Mouse (Mus musculus) megakaryocyte, embryonic 14.5 days (primary cell): ENCODE measurements around the gene Siae. TPM values are rescaled to one million over a fixed set of nuclear protein-coding genes. Genes with fewer than 3 reads are reported as not detected.

ENCODE experiments used
- H3K27me3 ChIP-seq: replicated peaks from 2 replicates; pipeline ENCODE3; 2012; ENCODE audit warnings: inconsistent platforms
- H3K36me3 ChIP-seq: replicated peaks from 2 replicates; pipeline ENCODE3; 2012; ENCODE audit warnings: low read length, inconsistent platforms, mixed read lengths
- H3K4me1 ChIP-seq: 2 replicates; pipeline ENCODE4 v1.6.1; 2012; ENCODE audit warnings: inconsistent platforms
- H3K4me3 ChIP-seq: replicated peaks from 2 replicates; pipeline ENCODE3; 2012; ENCODE audit warnings: moderate library complexity, mild to moderate bottlenecking, inconsistent platforms
- H3K9me3 ChIP-seq: 2 replicates; pipeline ENCODE4 v1.6.1; 2012; ENCODE audit warnings: inconsistent platforms
- FLI1 ChIP-seq: IDR thresholded peaks from 2 replicates; pipeline ENCODE4 v1.6.1; 2012; ENCODE audit warnings: low read length, inconsistent platforms, mixed read lengths
- GATA1 ChIP-seq: IDR thresholded peaks from 3 replicates; pipeline ENCODE4 v1.6.1; 2012; ENCODE audit warnings: mixed read lengths, low read length, inconsistent platforms, borderline replicate concordance
- polyA plus RNA-seq: library from polyadenylated mRNA; stranded (reverse); fragments of >175 nt; gene quantifications from 2 replicates; pipeline ENCODE4 v1.2.3, GENCODE M21; 2012; ENCODE audit warnings: low replicate concordance; ENCODE audit not compliant: insufficient read depth

The Siae gene
- polyA plus RNA-seq, 1 experiment, result 0.40 TPM

DNA sequence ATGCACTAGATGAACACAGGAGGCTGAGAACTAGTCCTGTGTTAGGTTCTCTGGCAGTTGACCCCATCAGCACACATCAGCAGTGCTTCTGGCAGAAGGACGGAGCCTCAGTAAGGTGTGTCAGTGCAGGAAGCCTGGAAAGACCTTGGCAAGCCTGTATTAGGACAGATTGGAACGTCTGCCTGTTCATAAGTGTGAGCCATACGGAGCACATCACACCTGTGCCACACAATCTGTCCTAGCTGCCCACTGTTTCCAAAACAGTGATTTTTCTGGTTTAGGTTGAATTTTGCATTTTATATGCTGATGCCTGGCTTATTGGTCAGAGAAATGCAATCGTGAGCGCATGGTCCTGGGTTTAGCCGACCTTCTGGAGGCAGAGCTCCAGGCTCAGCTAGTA lies 65.8 kb downstream of the Siae start:
- TF ChIP-seq FLI1, result no peak
- no peak for TF ChIP-seq GATA1
- no peaks in the 10 kb centered on the region for H3K9me3 ChIP-seq
- peaks cover 93% of the 10 kb centered on the region for H3K36me3 ChIP-seq
- H3K4me1 ChIP-seq, result peaks cover 50% of the 10 kb centered on the region
- H3K27me3 ChIP-seq, result no peaks in the 10 kb centered on the region
- no peak overlapping the region for H3K4me3 ChIP-seq

DNA sequence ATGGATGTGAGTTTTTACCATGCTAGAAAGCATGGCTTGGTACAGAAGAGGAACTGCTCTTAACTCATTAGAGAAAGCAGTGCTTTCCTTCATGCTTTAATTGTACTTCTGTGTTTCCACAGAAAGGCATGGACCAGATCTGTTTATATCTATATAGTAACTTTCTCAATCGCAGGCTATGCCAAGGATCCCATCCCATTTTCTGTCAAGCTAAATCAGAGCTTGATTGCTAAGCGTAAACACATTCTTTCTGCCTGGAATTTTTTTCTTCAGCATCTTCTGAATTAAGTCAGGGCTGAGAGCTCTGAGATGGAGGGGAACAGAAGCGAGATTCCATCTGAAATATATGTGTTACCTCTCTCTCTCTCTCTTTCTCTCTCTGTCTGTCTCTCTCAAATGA lies 68.5 kb downstream of the Siae start:
- TF ChIP-seq FLI1, result no peak
- TF ChIP-seq GATA1, result no peak
- peaks cover 92% of the 10 kb centered on the region for H3K36me3 ChIP-seq
- H3K4me1 ChIP-seq, result peaks cover 55% of the 10 kb centered on the region
- no peaks in the 10 kb centered on the region for H3K27me3 ChIP-seq
- no peaks in the 10 kb centered on the region for H3K9me3 ChIP-seq
- H3K4me3 ChIP-seq, result no peak overlapping the region

DNA sequence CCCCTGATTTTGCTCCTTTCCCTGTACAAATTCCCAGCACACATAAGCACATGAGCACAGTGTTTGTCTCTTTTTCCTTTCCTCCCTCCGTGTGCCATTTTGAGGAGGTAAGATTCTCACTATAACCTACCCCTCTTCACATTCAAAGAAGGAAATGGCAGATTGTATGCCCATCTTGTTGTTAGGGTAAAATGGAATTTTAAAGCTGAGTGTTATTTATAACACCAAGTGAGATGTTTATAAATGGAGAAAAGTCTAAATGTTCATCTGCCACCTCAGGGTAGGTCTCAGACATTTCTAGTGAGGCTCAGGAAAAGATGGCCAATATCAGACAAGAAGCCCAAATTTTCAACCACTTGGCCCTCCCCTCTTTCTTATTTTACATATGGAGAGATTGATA lies 69.0 kb downstream of the Siae start:
- peaks cover 57% of the 10 kb centered on the region for H3K4me1 ChIP-seq
- H3K4me3 ChIP-seq, result no peak overlapping the region
- peaks cover 93% of the 10 kb centered on the region for H3K36me3 ChIP-seq
- TF ChIP-seq GATA1 (no peak), FLI1 (no peak)
- no peaks in the 10 kb centered on the region for H3K27me3 ChIP-seq
- no peaks in the 10 kb centered on the region for H3K9me3 ChIP-seq

DNA sequence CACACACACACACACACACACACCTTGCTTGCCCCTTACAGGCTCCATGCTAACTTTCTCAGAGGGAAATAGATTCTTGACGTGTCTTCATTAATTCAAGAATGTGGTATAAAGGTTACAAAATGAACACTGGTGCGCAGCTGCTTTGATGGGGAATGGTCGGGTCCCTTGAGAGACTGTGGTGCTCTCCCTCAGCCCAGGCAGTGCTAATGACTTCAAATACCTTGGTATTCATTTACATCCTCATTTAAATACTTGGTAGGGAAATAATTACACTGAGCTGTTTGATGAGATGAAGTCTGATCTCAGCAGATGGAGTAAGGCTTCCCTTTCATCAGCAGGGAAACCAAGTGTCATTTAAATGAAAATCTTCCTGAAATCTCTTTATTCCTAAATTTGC lies 69.6 kb downstream of the Siae start:
- H3K36me3 ChIP-seq, result peaks cover 93% of the 10 kb centered on the region
- no peaks in the 10 kb centered on the region for H3K9me3 ChIP-seq
- H3K27me3 ChIP-seq, result no peaks in the 10 kb centered on the region
- H3K4me1 ChIP-seq, result peaks cover 57% of the 10 kb centered on the region
- TF ChIP-seq GATA1 (no peak), FLI1 (no peak)
- no peak overlapping the region for H3K4me3 ChIP-seq

DNA sequence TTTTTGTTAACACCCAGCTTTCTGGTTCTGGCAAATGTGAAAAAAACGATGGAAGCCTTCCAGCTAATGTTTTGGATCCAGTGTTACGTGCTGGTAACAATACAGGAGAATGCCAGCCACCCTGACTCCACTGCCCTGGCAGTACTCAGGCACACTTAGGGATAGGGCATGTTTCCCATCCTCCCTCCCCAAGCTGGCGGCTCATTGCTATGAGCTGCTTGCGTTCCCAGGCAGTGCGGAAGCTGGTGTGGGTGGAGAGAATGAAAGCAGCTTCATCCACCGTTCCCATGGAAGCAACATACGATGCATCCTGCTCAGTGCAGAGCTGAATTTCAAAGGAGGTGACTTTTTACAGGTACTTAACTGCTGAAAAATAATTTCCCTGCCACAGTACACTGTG lies 70.1 kb downstream of the Siae start:
- peak overlapping the region; percentile 9 for H3K4me3 ChIP-seq
- H3K27me3 ChIP-seq, result no peaks in the 10 kb centered on the region
- H3K36me3 ChIP-seq, result peaks cover 93% of the 10 kb centered on the region
- TF ChIP-seq FLI1, result no peak
- no peak for TF ChIP-seq GATA1
- H3K4me1 ChIP-seq, result peaks cover 61% of the 10 kb centered on the region
- H3K9me3 ChIP-seq, result no peaks in the 10 kb centered on the region

DNA sequence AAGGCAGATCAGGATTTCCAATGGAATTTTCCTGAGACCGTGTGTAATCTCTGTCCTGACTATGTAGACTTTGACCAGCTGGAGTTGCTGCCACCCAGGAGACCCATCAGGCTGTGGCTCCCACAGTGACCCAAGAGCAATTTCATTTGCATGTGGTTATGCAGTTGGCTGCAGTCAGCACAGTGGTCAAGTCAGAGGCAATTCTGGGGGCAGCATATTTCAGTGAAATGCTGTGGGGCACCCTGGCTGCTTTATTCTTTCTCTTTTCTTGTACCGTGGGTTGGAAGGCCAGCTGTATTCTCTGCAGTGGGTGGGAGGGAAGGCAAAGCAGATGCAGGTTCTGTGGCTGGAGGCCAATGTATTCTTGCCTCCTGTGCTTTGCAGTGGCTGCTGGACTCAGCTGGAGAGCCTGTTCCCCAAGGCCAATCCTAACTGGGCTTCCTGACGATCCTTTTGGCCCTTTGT lies 70.6 kb downstream of the Siae start:
- Histone ChIP-seq H3K4me1 (peaks cover 61% of the 10 kb centered on the region), H3K36me3 (peaks cover 93% of the 10 kb centered on the region), H3K9me3 (no peaks in the 10 kb centered on the region), H3K4me3 (peak overlapping the region; percentile 44), H3K27me3 (no peaks in the 10 kb centered on the region)
- TF ChIP-seq FLI1 (no peak), GATA1 (no peak)

DNA sequence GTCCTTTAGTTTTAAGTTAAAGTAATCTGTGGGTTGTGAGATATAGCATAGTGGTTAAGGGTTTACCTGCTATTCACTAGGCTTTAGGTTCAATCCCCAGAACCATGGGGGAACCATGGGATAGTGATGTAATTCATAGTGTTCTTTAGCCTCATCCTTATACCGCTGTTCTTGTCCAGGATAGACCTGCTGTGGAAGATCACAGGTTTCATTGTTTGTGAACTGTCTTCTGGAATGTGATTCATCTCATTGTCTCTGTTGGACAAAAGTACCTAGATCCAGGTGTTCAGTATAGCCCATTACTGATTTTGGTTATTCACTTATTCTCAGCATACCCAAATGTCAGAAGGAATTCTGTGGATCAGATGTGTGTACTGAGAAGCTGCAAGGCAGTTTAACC lies 71.8 kb downstream of the Siae start:
- Histone ChIP-seq H3K4me1 (peaks cover 59% of the 10 kb centered on the region), H3K4me3 (no peak overlapping the region)

DNA sequence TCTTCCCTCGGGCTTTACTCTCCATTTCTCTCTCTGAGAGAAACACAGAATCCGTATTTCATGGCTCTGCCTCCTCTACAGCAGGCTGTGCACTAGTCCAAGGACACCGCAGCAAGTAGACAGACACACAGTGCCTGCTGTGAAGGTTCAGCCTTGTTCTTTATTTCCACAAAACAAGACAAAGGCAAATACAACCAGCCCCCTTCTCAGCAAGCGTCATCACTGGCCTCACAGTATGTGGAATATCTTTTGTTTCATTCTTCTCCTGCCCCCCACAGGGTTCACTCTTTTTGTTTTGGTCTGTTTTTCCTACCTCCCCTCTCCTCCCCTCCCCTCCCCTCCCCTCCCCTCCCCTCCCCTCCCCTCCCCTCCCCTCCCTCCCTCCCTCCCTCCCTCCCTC lies 73.1 kb downstream of the Siae start:
- no peaks in the 10 kb centered on the region for H3K9me3 ChIP-seq
- no peak for TF ChIP-seq FLI1
- TF ChIP-seq GATA1, result no peak
- H3K27me3 ChIP-seq, result no peaks in the 10 kb centered on the region
- peaks cover 63% of the 10 kb centered on the region for H3K4me1 ChIP-seq
- H3K4me3 ChIP-seq, result no peak overlapping the region
- peaks cover 94% of the 10 kb centered on the region for H3K36me3 ChIP-seq

More for the DNA sequence above, 71.8 kb downstream of the Siae start:
- no peaks in the 10 kb centered on the region for H3K27me3 ChIP-seq
- TF ChIP-seq FLI1 (no peak), GATA1 (no peak)
- no peaks in the 10 kb centered on the region for H3K9me3 ChIP-seq
- peaks cover 93% of the 10 kb centered on the region for H3K36me3 ChIP-seq

DNA sequence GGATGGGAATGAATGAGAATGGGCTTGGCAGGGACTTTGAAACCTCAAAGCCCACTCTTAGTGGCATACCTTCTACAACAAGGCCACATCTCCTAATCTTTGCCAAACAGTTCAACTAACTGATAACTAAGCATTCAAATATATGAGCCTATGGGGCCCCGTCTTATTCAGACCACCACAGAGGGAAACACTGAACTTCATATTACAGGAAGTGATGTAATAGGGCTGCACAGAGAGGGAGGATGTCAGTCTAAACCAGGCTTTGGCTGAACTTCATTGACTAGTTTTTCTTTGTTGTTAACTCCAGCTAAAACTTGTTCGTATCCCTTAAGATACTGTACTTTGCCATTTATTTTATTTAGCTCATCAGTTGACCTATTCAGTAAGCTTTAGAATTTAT lies 74.4 kb downstream of the Siae start:
- Histone ChIP-seq H3K36me3 (peaks cover 94% of the 10 kb centered on the region), H3K4me1 (peaks cover 69% of the 10 kb centered on the region), H3K27me3 (no peaks in the 10 kb centered on the region), H3K9me3 (no peaks in the 10 kb centered on the region), H3K4me3 (no peak overlapping the region)
- TF ChIP-seq FLI1 (no peak), GATA1 (no peak)

DNA sequence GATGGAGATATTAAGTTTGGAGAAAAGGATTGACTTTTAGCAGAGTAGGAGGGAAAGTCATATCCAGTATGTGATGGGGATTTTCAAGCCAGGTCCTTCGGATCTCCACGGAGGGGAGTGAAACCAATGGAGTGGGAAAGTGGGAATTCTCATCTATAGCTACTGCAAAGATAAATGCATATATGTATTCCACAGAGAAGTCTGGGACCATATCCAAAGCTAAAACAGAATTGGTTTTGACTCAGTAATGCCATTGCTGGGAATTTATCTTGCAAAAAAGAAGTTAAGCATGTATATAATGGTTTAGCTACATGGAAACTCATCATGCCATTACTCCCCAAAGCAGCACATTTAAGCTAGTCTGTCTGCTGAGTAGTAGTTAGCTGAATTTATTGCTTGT lies 76.8 kb downstream of the Siae start:
- H3K9me3 ChIP-seq, result no peaks in the 10 kb centered on the region
- TF ChIP-seq FLI1 (no peak), GATA1 (no peak)
- H3K36me3 ChIP-seq, result peaks cover 91% of the 10 kb centered on the region
- H3K27me3 ChIP-seq, result no peaks in the 10 kb centered on the region
- no peak overlapping the region for H3K4me3 ChIP-seq
- H3K4me1 ChIP-seq, result peaks cover 69% of the 10 kb centered on the region

DNA sequence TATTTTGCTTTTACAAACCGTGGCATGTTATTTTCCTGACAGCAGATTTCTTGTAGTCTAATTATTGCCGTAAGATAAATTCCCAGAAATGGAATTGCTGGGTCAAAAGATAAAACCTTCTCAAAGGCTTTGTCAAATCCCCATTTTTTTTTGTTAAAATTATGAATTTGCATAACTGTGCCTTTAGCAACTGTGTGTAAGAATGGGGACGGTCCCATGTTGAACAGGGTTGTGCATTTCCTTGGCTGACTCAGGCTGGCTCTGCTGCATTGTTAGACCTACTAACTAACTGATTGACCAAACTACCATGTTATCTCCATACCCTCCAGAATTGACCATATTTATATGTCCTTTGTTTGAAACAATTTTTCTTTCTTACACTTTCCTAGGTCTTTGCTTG lies 78.8 kb downstream of the Siae start:
- no peaks in the 10 kb centered on the region for H3K9me3 ChIP-seq
- no peak for TF ChIP-seq GATA1
- no peak for TF ChIP-seq FLI1
- H3K27me3 ChIP-seq, result no peaks in the 10 kb centered on the region
- peaks cover 69% of the 10 kb centered on the region for H3K4me1 ChIP-seq
- H3K4me3 ChIP-seq, result no peak overlapping the region
- peaks cover 94% of the 10 kb centered on the region for H3K36me3 ChIP-seq
